8 mouse cellular contexts compared by ENCODE assay signal in genomic region chr4:156030651-156031118, GRCm38 (mm10). TPM values are rescaled to one million over a fixed set of nuclear protein-coding genes. Genes with fewer than 3 reads are reported as not detected.
DNase-seq lines count a peak whose midpoint lies in the region; ATAC-seq and TF ChIP-seq lines count a peak whose summit lies in the region.

No protein-coding gene starts in this region.

- peaks cover 12% of the 10 kb centered on the region for H3K27me3 ChIP-seq in hindbrain, embryonic 15.5 days
- peaks cover 9% of the 10 kb centered on the region for H3K27me3 ChIP-seq in midbrain, postnatal 0 days (ENCODE audit: insufficient read depth, low read length)

- TF ChIP-seq POLR2A in lung, adult 2 months (IDR thresholded peaks at IDR 0.05; ENCODE audit: borderline replicate concordance, extremely low read depth, low read depth, low read length), result no peak

- peaks cover 20% of the 10 kb centered on the region for H3K36me3 ChIP-seq in hindbrain, embryonic 15.5 days
- peaks cover 17% of the 10 kb centered on the region; the same call in 1 of the 2 replicates for H3K36me3 ChIP-seq in midbrain, postnatal 0 days (ENCODE audit: insufficient read depth, low read length)

- peak overlapping the region; percentile 88 for H3K27ac ChIP-seq in hindbrain, embryonic 15.5 days (replicated peaks)
- peak overlapping the region; percentile 83 for H3K27ac ChIP-seq in midbrain, postnatal 0 days (ENCODE audit: low read depth, low read length)

- 0 out of 2 replicates have a peak, but pooled peaks have one; percentile 9 for ATAC-seq in hindbrain, embryonic 15.5 days (ENCODE audit: low FRiP score, low read depth)
- ATAC-seq in midbrain, postnatal 0 days (ENCODE audit: low FRiP score), result 0 out of 2 replicates have a peak, but pooled peaks have one; percentile 22

- no peaks in the 10 kb centered on the region for H3K9me3 ChIP-seq in hindbrain, embryonic 15.5 days
- no peaks in the 10 kb centered on the region for H3K9me3 ChIP-seq in midbrain, postnatal 0 days (ENCODE audit: low read length)

- no peak for TF ChIP-seq CTCF in lung, adult 2 months (IDR thresholded peaks at IDR 0.05; ENCODE audit: insufficient read depth, low read length)
- peak; percentile 41 for TF ChIP-seq CTCF in midbrain, postnatal 0 days (IDR thresholded peaks at IDR 0.05)

- intact Hi-C loops in gastrocnemius, postnatal 14 days (cut with DNase I; ENCODE audit: low total_unique reads), result loop anchor here (5.0 kb wide), 1 partner anchor 43 kb away; no protein-coding TSS in a partner anchor

- H3K4me2 ChIP-seq in hindbrain, embryonic 15.5 days, result peak overlapping the region; percentile 73
- peak overlapping the region; percentile 86 for H3K4me2 ChIP-seq in midbrain, postnatal 0 days (ENCODE audit: low read depth, low read length, poor library complexity, severe bottlenecking)

- H3K9ac ChIP-seq in hindbrain, embryonic 15.5 days, result peak overlapping the region; percentile 66
- peak overlapping the region; percentile 54 for H3K9ac ChIP-seq in midbrain, postnatal 0 days (replicated peaks; ENCODE audit: low read length, poor library complexity, severe bottlenecking)

- DNase-seq in lung, adult 2 months, result no peak
- DNase-seq in lung, adult 18-20 months, result no peak
- DNase-seq in cerebellum, postnatal 14 days, result peak; percentile 36 to 39
- no peak for DNase-seq in midbrain, postnatal 0 days (ENCODE audit: low spot score)
- DNase-seq in layer of hippocampus, postnatal 14 days (ENCODE audit: low spot score in 2 of 2), result no peak
- DNase-seq in gastrocnemius, postnatal 14 days, result no peak
- DNase-seq in layer of hippocampus, adult 8-10 months (ENCODE audit: low spot score in 2 of 2), result no peak

- 41% methylated on average over 9 of the region's 9 CpGs for WGBS in lung, adult 2 months
- WGBS in hindbrain, embryonic 15.5 days, result 63% methylated on average over 9 of the region's 9 CpGs
- 35% methylated on average over 9 of the region's 9 CpGs for WGBS in midbrain, postnatal 0 days

- H3K4me3 ChIP-seq in lung, adult 2 months (replicated peaks; ENCODE audit: extremely low read depth, low read depth, low read length), result peak overlapping the region; percentile 90
- H3K4me3 ChIP-seq in hindbrain, embryonic 15.5 days, result peak overlapping the region; percentile 52
- peak overlapping the region; percentile 49 for H3K4me3 ChIP-seq in midbrain, postnatal 0 days (ENCODE audit: low read depth, low read length)

- H3K4me1 ChIP-seq in lung, adult 2 months (ENCODE audit: control insufficient read depth, insufficient read depth, low read length), result peaks cover 14% of the 10 kb centered on the region
- peaks cover 42% of the 10 kb centered on the region for H3K4me1 ChIP-seq in hindbrain, embryonic 15.5 days (replicated peaks)
- H3K4me1 ChIP-seq in midbrain, postnatal 0 days (ENCODE audit: insufficient read depth, low read length), result peaks cover 25% of the 10 kb centered on the region

RNA-seq across cellular contexts. Expression of gene Tnfrsf18, which starts 4.7 kb away (rescaled TPM):
- 4.3 and 5.2 TPM in 2 replicates for polyA plus RNA-seq in lung, adult 2 months (2012; rRNA removed)
- polyA plus RNA-seq in hindbrain, embryonic 15.5 days (2015; fragmentation: Nextera tagmentation; extraction: Ambion mirVana), result 1.9 and 2.1 TPM in 2 replicates
- not detected in 2 replicates for total RNA-seq in midbrain, postnatal 0 days (2014; rRNA removed)
- 1.5 and 2.2 TPM in 2 replicates for polyA plus RNA-seq in midbrain, postnatal 0 days (2015; fragmentation: Nextera tagmentation; extraction: Ambion mirVana)
- total RNA-seq in layer of hippocampus, postnatal 14 days (2021), result not detected
- not detected for total RNA-seq in gastrocnemius, postnatal 14 days (2021)
- total RNA-seq in layer of hippocampus, adult 8-10 months (2022), result not detected

RNA-seq across cellular contexts. Expression of gene Tnfrsf4, which starts 17.0 kb away (rescaled TPM):
- 5.4 and 7.3 TPM in 2 replicates for polyA plus RNA-seq in lung, adult 2 months (2012; rRNA removed)
- 0.64 and 0.73 TPM in 2 replicates for polyA plus RNA-seq in hindbrain, embryonic 15.5 days (2015; fragmentation: Nextera tagmentation; extraction: Ambion mirVana)
- total RNA-seq in midbrain, postnatal 0 days (2014; rRNA removed), result 0.66 and 1.4 TPM in 2 replicates
- polyA plus RNA-seq in midbrain, postnatal 0 days (2015; fragmentation: Nextera tagmentation; extraction: Ambion mirVana), result 0.54 and 0.78 TPM in 2 replicates
- total RNA-seq in layer of hippocampus, postnatal 14 days (2021), result 1 to 10 TPM; 1.0 to 1.1 TPM
- under 1 TPM; 0.64 to 0.82 TPM for total RNA-seq in gastrocnemius, postnatal 14 days (2021)
- 1 to 10 TPM; 1.1 to 3.5 (median 2.0) TPM for total RNA-seq in layer of hippocampus, adult 8-10 months (2022)

RNA-seq across cellular contexts. Expression of gene Ttll10, which starts 28.5 kb away (rescaled TPM):
- polyA plus RNA-seq in lung, adult 2 months (2012; rRNA removed), result 5.8 and 7.2 TPM in 2 replicates
- not detected in 2 replicates for polyA plus RNA-seq in hindbrain, embryonic 15.5 days (2015; fragmentation: Nextera tagmentation; extraction: Ambion mirVana)
- 1.9 TPM in 1 of 2 replicates, not detected in the other for total RNA-seq in midbrain, postnatal 0 days (2014; rRNA removed)
- not detected in 2 replicates for polyA plus RNA-seq in midbrain, postnatal 0 days (2015; fragmentation: Nextera tagmentation; extraction: Ambion mirVana)
- under 1 TPM in 1 of 2 experiments, not detected in 1; 0.14 TPM for total RNA-seq in layer of hippocampus, postnatal 14 days (2021)
- total RNA-seq in gastrocnemius, postnatal 14 days (2021), result not detected
- under 1 TPM in 3 of 4 experiments, not detected in 1; 0.27 to 0.80 (median 0.45) TPM for total RNA-seq in layer of hippocampus, adult 8-10 months (2022)

RNA-seq across cellular contexts. Expression of gene Sdf4, which starts 38.0 kb away (rescaled TPM):
- polyA plus RNA-seq in lung, adult 2 months (2012; rRNA removed), result 54.3 and 63.6 TPM in 2 replicates
- polyA plus RNA-seq in hindbrain, embryonic 15.5 days (2015; fragmentation: Nextera tagmentation; extraction: Ambion mirVana), result 114 and 120 TPM in 2 replicates
- 84.8 and 105 TPM in 2 replicates for total RNA-seq in midbrain, postnatal 0 days (2014; rRNA removed)
- polyA plus RNA-seq in midbrain, postnatal 0 days (2015; fragmentation: Nextera tagmentation; extraction: Ambion mirVana), result 111 and 112 TPM in 2 replicates
- 100 to 1,000 TPM; 154 to 157 TPM for total RNA-seq in layer of hippocampus, postnatal 14 days (2021)
- total RNA-seq in gastrocnemius, postnatal 14 days (2021), result 10 to 100 TPM; 77.4 to 78.0 TPM
- total RNA-seq in layer of hippocampus, adult 8-10 months (2022), result 100 to 1,000 TPM; 202 to 230 (median 217) TPM

RNA-seq across cellular contexts. Expression of gene B3galt6, which starts 38.2 kb away (rescaled TPM):
- polyA plus RNA-seq in lung, adult 2 months (2012; rRNA removed), result 6.1 and 7.4 TPM in 2 replicates
- 33.1 and 35.9 TPM in 2 replicates for polyA plus RNA-seq in hindbrain, embryonic 15.5 days (2015; fragmentation: Nextera tagmentation; extraction: Ambion mirVana)
- total RNA-seq in midbrain, postnatal 0 days (2014; rRNA removed), result 52.5 and 57.2 TPM in 2 replicates
- polyA plus RNA-seq in midbrain, postnatal 0 days (2015; fragmentation: Nextera tagmentation; extraction: Ambion mirVana), result 31.1 and 32.2 TPM in 2 replicates
- total RNA-seq in layer of hippocampus, postnatal 14 days (2021), result 1 to 10 TPM; 9.0 to 9.7 TPM
- total RNA-seq in gastrocnemius, postnatal 14 days (2021), result 1 to 10 TPM; 2.6 TPM
- 10 to 100 TPM in 1 of 4 experiments, 1 to 10 TPM in 3; 9.2 to 11.3 (median 9.7) TPM for total RNA-seq in layer of hippocampus, adult 8-10 months (2022)

Comparison
In these comparisons a context has a peak if more than half of its experiments do, and no peak if none do; other contexts are left out.
1. DNase-seq: peak in cerebellum, postnatal 14 days (2 of 2); none in lung, adult 2 months (single experiment), lung, adult 18-20 months (0 of 2), midbrain, postnatal 0 days (single experiment), layer of hippocampus, postnatal 14 days (0 of 2), gastrocnemius, postnatal 14 days (single experiment) and layer of hippocampus, adult 8-10 months (0 of 2).
2. Peak in every context shown above with its lines, with median percentiles within 50 percentile points of each other: H3K4me3 ChIP-seq.